17 mouse cellular contexts compared by ENCODE assay signal in the genomic region with DNA sequence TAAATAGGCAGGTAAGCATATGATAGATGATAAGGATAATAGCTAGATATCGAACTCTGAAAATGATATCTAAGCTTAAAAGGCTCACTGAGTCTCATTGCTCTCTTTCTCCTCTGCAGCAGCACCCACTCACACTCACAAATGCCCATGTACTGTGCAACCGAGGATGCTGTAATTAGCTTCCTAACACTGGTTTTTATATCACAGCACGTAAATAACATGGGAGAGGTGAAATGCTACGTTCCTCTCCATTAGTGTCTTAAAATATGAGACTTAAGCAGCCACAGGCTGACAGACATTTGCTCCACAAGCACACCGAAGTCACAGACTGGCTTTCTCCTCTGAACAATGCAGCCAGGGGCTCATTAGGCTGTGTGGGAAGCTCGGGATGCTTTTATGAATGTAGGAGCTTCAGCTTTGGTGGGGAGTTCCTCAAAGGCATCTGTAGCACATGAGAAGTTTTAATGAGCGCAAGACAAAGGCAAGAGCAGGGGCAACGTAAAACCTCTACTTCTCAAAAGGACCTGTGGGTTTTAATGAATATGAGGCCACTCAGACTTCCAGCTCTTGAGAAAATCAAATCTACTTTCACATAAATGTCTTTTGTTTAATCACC. TPM values are rescaled to one million over a fixed set of nuclear protein-coding genes. Genes with fewer than 3 reads are reported as not detected.
A peak's percentile ranks its signal among the peaks of the same experiment; 100 is the strongest.
DNase-seq lines count a peak whose midpoint lies in the region; ATAC-seq and TF ChIP-seq lines count a peak whose summit lies in the region.
"Had no signal": no experiment of that assay in that cellular context is flagged by ENCODE, and none has a peak within 500 bp of the region (broad histone marks: within the 10 kb centered on the region; RNA-seq: fewer than 3 reads in every experiment).

No protein-coding gene starts in this region.

- TF ChIP-seq CTCF in kidney, postnatal 0 days (IDR thresholded peaks at IDR 0.05; ENCODE audit: low read depth), result no peak

- no peaks in the 10 kb centered on the region for H3K27me3 ChIP-seq in kidney, postnatal 0 days (ENCODE audit: insufficient read depth, low read length)
- H3K27me3 ChIP-seq in forebrain, embryonic 10.5 days (ENCODE audit: poor library complexity, severe bottlenecking), result no peaks in the 10 kb centered on the region
- no peaks in the 10 kb centered on the region for H3K27me3 ChIP-seq in neural tube, embryonic 14.5 days (ENCODE audit: control insufficient read depth, insufficient read depth, low read length)
- H3K27me3 ChIP-seq: embryonic facial prominence, embryonic 15.5 days; heart, embryonic 15.5 days; stomach, embryonic 15.5 days had no signal

- peak; percentile 44 for DNase-seq in kidney, postnatal 0 days (ENCODE audit: low spot score)
- DNase-seq in kidney, adult 11 months, result no peak
- DNase-seq in forebrain, embryonic 10.5 days (ENCODE audit: extremely low spot score, low spot score), result peak; percentile 64
- peak; percentile 42 for DNase-seq in forelimb bud, embryonic 11.5 days (ENCODE audit: low read depth, low spot score)
- no peak for DNase-seq in MN1 (ENCODE audit: low spot score)
- DNase-seq in adrenal gland, postnatal 14 days, result no peak
- DNase-seq: cerebellum, adult 9-10 months; kidney, postnatal 36 days; left cerebral cortex, postnatal 4 days; thymus, postnatal 25 days had no signal

- H3K4me1 ChIP-seq in kidney, postnatal 0 days (replicated peaks; ENCODE audit: insufficient read depth, low read length), result no peaks in the 10 kb centered on the region
- H3K4me1 ChIP-seq in forebrain, embryonic 10.5 days, result peaks cover 50% of the 10 kb centered on the region
- peaks cover 5% of the 10 kb centered on the region; the same call in 1 of the 2 replicates for H3K4me1 ChIP-seq in neural tube, embryonic 14.5 days (ENCODE audit: control insufficient read depth, insufficient read depth, low read length)
- H3K4me1 ChIP-seq: embryonic facial prominence, embryonic 15.5 days had no signal

- no peaks in the 10 kb centered on the region for H3K9me3 ChIP-seq in kidney, postnatal 0 days (replicated peaks; ENCODE audit: low read length)
- H3K9me3 ChIP-seq in forebrain, embryonic 10.5 days, result no peaks in the 10 kb centered on the region
- H3K9me3 ChIP-seq in neural tube, embryonic 14.5 days (ENCODE audit: control insufficient read depth, low read length), result no peaks in the 10 kb centered on the region
- H3K9me3 ChIP-seq: embryonic facial prominence, embryonic 15.5 days; heart, embryonic 15.5 days; stomach, embryonic 15.5 days had no signal

- no peak for ATAC-seq in kidney, postnatal 0 days (replicated peaks; ENCODE audit: low FRiP score, low read depth)
- ATAC-seq in neural tube, embryonic 14.5 days (ENCODE audit: low read depth), result 0 out of 2 replicates have a peak, but pooled peaks have one; percentile 45
- ATAC-seq: activated CD4-positive, CD25-positive, alpha-beta regulatory T cell, adult 4 months; CD4-positive, CD25-positive, alpha-beta regulatory T cell, adult 4 months had no signal

- 33% methylated on average over 8 of the region's 8 CpGs for WGBS in kidney, postnatal 0 days
- 41% methylated on average over 8 of the region's 8 CpGs for WGBS in forebrain, embryonic 10.5 days
- 34% methylated on average over 8 of the region's 8 CpGs for WGBS in neural tube, embryonic 14.5 days

- no peak overlapping the region for H3K9ac ChIP-seq in kidney, postnatal 0 days (ENCODE audit: low read depth, low read length)
- no peak overlapping the region for H3K9ac ChIP-seq in neural tube, embryonic 14.5 days (replicated peaks; ENCODE audit: low read depth, low read length)
- H3K9ac ChIP-seq: embryonic facial prominence, embryonic 15.5 days; heart, embryonic 15.5 days; liver, embryonic 14.5 days; stomach, embryonic 15.5 days had no signal

- H3K4me2 ChIP-seq in kidney, postnatal 0 days (ENCODE audit: low read length), result no peak overlapping the region
- no peak overlapping the region for H3K4me2 ChIP-seq in neural tube, embryonic 14.5 days (ENCODE audit: low read depth, low read length)
- H3K4me2 ChIP-seq: embryonic facial prominence, embryonic 15.5 days; heart, embryonic 15.5 days; stomach, embryonic 15.5 days had no signal

- no peak overlapping the region for H3K4me3 ChIP-seq in kidney, postnatal 0 days (replicated peaks; ENCODE audit: low read depth, low read length)
- no peak overlapping the region for H3K4me3 ChIP-seq in forebrain, embryonic 10.5 days
- H3K4me3 ChIP-seq in neural tube, embryonic 14.5 days (ENCODE audit: low read depth, low read length), result no peak overlapping the region
- H3K4me3 ChIP-seq: embryonic facial prominence, embryonic 15.5 days; heart, embryonic 15.5 days; stomach, embryonic 15.5 days had no signal

- no peak overlapping the region for H3K27ac ChIP-seq in kidney, postnatal 0 days
- peak overlapping the region; percentile 82 for H3K27ac ChIP-seq in forebrain, embryonic 10.5 days
- no peak overlapping the region for H3K27ac ChIP-seq in neural tube, embryonic 14.5 days (ENCODE audit: low read depth, low read length)
- H3K27ac ChIP-seq: embryonic facial prominence, embryonic 15.5 days; heart, embryonic 15.5 days; liver, embryonic 14.5 days; stomach, embryonic 15.5 days had no signal

- H3K36me3 ChIP-seq in kidney, postnatal 0 days (ENCODE audit: insufficient read depth, low read length), result no peaks in the 10 kb centered on the region
- H3K36me3 ChIP-seq in forebrain, embryonic 10.5 days (replicated peaks), result no peaks in the 10 kb centered on the region
- no peaks in the 10 kb centered on the region for H3K36me3 ChIP-seq in neural tube, embryonic 14.5 days (ENCODE audit: control insufficient read depth, insufficient read depth, low read length)
- H3K36me3 ChIP-seq: embryonic facial prominence, embryonic 15.5 days; heart, embryonic 15.5 days; stomach, embryonic 15.5 days had no signal

RNA-seq across cellular contexts. Expression of a gene that starts 58.6 kb away (rescaled TPM):
- polyA plus RNA-seq in kidney, postnatal 0 days (2015; fragmentation: Nextera tagmentation; extraction: Ambion mirVana), result 23.7 and 26.4 TPM in 2 replicates
- polyA plus RNA-seq in forebrain, embryonic 10.5 days (2016; fragmentation: Nextera tagmentation; extraction: Ambion mirVana), result 13.4 and 14.2 TPM in 2 replicates
- polyA plus RNA-seq in neural tube, embryonic 14.5 days (2014; fragmentation: Nextera tagmentation; extraction: Ambion mirVana), result 7.5 and 11.3 TPM in 2 replicates
- 26.3 and 31.4 TPM in 2 replicates for total RNA-seq in adrenal gland, postnatal 14 days (2021)

Comparison
In these comparisons a context has a peak if more than half of its experiments do, and no peak if none do; other contexts are left out.
1. DNase-seq: peak in kidney, postnatal 0 days (single experiment), forebrain, embryonic 10.5 days (single experiment) and forelimb bud, embryonic 11.5 days (single experiment); none in kidney, adult 11 months (single experiment), MN1 (single experiment) and adrenal gland, postnatal 14 days (single experiment).